Mouse (Mus musculus): ENCODE data around the gene Dnaic2.

Gene Dnaic2

DNA sequence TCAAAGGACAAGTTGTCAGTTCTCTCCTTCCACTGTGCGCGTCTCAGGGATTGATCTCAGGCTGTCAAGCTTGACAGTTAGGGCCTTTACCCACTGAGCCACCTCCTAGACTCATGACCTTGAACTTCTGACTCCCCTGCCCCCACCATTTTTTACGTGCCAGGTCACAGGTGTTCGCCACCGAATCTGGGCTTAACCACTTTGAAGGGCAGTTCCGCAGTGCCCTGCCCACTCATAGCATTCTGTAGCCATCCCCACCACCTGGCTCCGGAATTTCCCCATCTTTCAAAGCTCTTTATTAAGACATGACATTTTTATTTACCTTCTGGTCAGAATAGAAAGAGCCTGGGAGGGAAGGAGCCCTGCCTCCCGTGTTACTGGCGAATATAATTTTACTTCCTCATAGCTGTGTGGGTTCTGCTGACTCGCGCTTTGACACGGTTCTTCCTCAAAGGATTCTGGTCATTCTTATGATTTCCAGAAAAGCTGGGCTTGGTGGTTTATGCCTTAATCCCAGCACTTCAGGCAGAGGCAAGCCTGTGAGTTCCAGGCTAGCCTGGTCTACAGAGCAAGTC lies 20.4 kb downstream of the Dnaic2 start:
- no peak for DNase-seq (ENCODE audit: low read depth, low spot score)

DNA sequence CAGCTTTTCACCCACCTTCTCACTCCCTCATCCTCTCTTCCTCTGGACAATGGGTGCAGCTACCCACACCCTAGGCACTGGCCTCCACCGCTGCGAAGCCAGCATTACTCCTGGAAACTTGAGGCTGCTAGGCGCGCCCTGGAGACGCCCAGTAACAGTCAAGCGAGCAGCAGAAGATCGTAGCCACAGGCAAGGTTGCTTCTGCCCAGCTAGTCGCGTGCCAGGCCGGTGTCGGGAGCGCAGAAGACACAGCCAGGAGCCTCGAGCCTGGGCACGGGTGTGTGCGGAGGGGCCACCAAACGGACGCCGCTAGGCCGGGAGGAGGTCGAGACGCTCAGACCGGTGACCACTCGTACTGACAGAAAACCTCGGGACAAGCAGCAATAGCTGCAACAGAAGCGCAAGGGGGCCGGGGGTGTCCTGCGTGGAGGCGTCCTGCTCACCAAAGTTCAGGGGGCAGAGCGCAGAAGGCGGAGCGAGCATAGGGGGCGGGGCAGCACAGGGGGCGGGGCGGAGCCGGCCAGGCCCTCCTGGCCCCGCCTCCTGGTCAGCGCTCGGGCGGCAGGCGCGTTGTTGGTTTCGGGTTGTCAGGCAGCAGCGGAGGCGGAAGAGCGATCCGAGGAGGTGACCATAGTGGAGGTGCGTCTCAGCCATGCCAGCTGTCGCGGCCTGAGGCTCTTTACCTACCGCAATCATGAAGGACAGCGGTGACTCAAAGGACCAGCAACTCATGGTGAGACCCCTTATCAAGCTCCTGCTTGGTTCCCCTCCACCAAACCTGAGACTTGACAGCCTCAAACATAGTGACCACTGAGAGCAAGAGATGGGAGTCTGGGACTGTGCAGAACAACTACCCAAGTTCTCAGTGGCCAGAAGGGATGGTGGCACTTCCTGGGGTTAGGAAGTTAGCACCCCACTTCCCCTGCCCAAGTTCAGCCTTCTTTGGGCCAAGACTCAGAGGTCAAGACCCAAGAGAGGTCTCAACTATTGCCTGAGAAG lies 37.9 kb downstream of the Dnaic2 start, which contains the start of gene Kif19a:
TSS of gene Kif19a (plus strand) at position 569 of the 999 bp plus-strand sequence.
- DNase-seq (ENCODE audit: low read depth, low spot score): no peak

DNA sequence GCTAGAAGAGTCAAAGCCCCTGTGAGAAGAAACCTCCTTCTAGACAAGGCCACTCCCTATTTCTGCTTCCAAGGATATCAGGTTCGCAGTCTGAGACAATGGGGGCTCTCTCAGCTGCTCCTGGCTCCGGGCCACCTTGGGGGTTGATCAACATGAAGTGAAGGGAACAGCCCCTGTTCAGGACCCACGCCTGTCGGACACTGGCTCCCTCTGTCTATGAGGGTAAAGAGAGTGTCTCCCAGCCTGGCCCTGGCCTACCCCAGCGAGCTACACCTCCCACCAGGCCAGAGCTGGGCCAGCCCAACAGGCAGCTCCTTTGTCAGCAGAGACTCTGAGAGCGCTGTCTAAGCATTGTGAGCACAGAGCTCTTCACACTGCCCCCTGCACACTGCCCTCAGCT lies 42.7 kb downstream of the Dnaic2 start:
- no peak for DNase-seq (ENCODE audit: low read depth, low spot score)

DNA sequence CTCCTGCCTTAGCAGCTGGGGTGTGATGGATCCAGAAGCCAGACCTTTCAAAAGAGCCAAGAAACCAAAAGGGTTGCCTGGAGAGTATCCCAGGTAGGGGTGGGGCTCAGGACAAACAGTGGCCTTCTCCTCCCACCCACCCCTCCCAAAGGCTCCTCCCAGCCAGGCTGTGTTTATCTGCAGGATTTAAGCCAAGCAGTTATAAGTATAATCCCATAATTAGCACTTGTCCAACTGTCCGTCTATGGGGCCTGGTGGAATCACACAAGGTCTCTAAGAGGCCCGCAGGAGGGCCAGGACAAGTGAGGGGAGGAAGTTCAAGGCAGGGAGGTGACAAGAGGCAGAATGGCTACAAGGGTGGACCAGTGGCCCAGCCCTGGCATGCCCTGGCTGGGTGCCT lies 44.7 kb downstream of the Dnaic2 start:
- no peak for DNase-seq (ENCODE audit: low read depth, low spot score)

DNA sequence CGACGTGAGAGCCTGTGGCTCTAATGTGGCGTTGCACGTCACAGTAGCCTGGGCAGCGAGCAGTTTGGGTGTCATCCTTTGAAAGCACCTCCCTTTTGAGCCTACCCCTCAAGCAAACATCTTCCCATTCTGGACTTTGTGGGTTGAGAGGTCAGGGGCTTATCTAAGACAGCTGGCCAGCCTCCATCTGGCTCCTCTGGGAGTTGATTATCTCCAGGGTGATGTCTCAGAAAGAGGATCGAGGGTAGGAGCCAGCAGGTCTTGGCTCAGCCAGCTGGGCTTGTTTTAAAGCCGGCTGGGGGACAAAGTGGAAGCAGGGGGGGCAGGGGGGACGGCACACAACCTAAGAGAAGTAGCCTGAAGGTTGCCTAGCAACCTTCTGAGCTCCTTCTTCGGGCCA lies 52.9 kb downstream of the Dnaic2 start:
- DNase-seq (ENCODE audit: low read depth, low spot score): no peak

DNA sequence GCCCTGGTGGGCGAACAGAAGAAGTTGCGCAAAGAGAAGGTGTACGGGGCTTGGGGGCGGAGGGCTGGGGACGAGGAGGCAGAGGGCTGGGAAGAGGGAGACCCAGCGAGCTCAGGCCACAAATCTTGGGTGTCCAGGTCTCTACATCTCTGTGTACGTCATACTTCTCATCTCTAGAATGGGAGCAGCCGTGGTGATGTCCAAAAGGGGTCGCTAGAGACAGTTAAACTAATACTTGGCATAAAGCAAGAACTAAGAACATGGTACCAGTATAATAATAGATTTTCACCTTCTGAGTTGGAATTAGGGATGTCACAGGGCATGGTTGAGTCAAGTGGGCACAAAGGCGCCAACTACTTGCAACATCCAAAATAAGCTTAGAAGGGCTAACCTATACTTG lies 58.7 kb downstream of the Dnaic2 start:
- no peak for DNase-seq (ENCODE audit: low read depth, low spot score)

DNA sequence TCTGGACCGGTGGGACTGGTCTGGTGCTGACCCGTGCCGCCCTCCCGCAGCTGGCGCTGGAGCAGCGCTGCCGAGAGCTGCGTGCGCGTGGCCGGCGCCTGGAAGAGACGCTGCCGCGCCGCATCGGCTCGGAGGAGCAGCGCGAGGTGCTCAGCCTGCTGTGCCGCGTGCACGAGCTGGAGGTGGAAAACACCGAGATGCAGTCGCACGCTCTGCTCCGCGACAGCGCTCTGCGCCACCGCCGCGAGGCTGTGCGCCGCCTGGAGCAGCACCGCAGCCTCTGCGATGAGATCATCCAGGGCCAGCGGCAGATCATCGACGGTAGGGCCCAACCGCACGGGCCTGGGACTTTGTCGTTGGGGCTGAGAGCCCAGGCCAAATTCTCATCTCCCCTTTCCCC lies 59.1 kb downstream of the Dnaic2 start:
- no peak for DNase-seq (ENCODE audit: low read depth, low spot score)

DNA sequence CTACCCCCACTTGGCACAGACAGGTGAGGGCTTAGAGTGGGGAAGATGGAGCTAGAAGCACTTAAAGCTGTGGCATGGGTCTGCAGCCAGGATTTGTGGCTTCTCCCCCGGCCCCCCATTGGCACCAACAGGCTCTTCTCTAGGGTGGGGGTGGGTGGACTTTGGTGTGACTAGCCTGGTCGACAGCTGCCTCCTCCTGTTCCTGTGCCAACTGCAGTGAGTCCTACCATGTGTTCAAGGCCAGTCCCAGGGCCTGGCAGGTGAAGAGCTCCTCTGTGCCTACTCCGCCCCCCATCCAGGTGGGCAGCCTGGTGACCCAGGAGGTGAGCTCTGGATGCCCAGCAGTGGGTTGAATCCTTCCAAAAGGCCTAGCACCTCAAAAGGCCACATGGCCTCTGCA lies 60.4 kb downstream of the Dnaic2 start:
- DNase-seq (ENCODE audit: low read depth, low spot score): no peak

DNA sequence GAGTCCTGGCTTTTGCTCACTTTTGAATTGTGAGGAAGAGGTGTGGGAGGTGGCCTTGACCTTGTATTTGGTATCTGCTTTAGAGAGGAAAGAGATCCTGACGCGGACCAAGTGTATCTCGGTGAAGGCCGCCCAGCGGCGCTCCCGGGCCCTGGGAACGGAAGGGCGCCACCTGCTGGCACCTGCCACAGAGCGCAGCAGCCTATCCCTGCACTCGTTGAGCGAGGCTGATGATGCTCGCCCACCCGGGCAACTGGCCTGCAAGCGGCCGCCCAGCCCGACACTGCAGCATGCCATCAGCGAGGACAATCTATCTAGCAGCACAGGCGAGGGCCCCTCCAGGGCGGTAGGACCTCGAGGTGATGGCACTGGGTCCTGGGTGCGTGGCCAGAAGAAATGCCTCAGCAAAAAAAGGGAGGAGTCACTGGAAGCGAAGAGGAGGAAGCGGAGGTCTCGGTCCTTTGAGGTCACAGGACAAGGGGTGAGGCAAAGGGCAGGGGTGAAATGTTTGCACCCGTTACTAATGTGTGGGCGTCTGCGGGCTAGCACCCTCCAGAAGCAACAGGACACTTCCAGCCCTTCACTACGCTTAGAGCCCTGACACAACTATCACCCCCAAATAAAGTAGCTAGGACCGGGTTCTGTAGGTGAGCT lies 62.0 kb downstream of the Dnaic2 start:
- DNase-seq (ENCODE audit: low read depth, low spot score): no peak

DNA sequence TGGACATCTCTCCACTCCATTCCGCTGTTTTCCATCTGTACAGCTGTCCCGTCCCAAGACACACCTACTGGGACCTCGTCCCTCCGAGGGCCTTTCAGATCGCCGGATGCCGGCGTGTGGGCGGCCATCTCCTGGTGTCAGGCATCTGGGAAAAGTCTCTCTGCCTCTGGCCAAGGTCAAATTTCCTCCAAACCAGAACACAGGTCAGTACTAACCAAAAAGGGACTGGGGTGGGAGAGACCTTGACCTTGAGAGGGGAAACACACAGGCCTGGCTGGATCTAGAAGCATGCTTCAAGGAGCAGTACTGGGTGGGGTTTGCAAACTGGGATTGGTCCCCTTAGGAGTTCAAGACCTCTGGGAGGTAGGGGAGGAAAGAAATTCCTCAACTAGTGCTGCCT lies 62.5 kb downstream of the Dnaic2 start:
- DNase-seq (ENCODE audit: low read depth, low spot score): no peak

DNA sequence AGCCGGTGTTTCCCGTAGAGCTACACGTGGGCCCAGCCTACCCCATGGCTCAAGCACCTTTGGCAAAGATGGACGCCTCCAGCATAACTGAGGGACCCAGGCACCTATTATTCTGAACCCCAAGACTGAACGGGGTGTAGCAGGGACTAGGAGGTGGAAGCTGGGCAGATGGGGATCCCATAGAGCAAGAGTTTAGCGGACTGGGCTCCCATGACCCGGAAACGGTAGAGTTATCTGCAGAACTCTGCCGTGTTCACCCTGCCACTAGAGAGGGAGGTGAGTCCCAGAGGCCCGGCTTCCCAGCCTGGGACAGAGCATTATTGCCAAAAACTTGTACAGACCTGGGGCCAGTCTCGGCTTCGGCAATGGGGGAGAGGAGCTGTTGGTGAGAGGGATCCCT lies 63.0 kb downstream of the Dnaic2 start:
- no peak for DNase-seq (ENCODE audit: low read depth, low spot score)

DNA sequence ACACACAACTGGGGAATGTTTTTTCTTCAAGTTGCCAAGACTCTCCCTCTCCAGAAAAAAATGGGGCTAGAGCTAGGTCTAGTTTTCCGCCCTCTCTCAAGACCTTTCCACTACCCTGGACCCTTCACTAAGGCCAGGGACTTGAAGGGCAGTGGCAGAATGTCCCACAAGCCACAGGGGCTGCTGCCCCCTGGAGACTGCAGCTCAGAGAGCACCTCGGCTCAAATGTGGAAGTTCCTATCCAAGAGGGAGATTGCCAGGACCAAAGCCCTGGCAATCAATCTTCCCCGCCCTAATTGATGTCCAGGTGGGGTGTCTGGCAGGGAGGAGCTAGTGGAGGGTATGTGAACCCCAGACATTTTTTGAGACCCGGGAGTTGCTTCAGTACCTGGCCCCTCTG lies 63.6 kb downstream of the Dnaic2 start:
- DNase-seq (ENCODE audit: low read depth, low spot score): no peak

DNA sequence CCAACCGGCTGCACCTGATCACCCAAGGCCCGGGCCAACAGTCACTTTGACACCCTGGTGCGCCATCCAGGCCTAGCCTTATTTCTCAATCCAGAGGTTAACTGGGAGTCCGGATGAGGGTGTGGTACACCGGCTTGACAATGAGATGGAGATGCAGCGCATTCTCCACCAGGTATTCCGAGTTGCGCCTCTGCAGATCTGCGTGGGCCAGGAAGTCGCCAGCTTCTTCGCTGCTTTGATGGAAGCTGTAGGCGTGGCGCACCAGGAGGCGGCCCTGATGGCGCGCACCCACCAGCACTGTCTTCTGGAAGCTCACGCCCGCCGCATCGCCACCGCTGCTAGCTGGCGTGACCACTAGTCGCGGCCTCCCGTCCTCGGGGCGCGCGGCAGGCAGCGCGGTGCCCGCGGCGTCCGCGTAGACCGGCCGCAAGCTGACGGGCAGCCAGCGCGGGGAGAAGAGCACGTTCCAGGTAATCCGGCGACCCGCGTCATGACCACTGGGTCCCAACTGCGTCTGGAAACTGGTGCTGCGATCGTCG lies 64.2 kb downstream of the Dnaic2 start:
- DNase-seq (ENCODE audit: low read depth, low spot score): no peak

DNA sequence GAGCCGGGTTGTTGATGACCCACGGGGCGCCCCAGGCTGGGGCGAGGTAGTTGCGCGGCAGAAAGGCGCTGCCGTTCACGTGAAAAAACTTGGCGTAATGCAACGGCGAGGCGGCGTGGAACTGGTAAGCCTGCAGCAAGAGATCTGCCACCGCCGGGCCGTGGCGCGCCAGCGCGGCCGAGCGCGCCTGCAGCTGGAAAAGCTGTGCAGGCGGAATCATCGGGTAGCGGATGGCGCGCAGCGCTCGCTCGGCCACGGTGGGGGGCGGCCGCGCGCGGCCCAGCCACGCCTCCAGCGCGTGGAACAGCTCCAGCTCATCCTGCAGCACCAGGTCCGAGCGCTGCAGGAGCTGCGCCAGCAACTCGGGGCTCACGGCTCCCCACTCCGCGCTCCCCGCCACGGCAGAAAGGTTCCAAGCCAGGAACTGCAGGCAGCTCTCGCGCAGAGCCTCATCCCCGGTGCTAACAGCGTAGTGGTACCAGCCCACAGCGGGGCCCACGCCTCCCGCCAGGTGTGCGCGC lies 64.7 kb downstream of the Dnaic2 start:
- DNase-seq (ENCODE audit: low read depth, low spot score): peak; percentile 45

DNA sequence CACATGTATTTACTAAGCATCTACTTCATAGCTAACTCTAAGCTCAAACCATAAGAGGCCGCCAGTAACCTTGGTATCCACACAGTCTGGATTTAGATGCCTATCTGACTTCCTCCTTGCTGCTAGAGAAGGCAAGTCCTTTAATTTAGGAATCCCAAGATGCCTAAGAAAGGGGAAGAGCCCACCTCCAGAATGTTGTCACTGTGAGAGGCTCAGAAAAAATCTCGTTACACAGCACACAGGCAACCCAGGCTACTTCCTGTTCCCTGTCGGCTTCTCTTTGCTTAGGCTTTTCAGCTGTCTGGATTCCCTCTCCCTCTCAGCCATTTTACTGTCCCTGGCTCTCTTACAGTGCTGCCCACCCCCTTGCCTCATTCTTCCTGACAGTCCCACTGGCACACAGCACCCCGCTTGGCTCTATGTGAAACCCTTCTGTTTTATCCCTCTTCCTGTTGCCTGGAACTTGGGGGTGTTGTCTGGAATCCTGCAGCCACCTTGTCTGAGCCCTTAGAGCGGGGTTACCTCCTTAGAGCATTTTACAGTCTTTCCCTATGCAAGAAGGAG lies 65.8 kb downstream of the Dnaic2 start:
- DNase-seq (ENCODE audit: low read depth, low spot score): no peak

DNA sequence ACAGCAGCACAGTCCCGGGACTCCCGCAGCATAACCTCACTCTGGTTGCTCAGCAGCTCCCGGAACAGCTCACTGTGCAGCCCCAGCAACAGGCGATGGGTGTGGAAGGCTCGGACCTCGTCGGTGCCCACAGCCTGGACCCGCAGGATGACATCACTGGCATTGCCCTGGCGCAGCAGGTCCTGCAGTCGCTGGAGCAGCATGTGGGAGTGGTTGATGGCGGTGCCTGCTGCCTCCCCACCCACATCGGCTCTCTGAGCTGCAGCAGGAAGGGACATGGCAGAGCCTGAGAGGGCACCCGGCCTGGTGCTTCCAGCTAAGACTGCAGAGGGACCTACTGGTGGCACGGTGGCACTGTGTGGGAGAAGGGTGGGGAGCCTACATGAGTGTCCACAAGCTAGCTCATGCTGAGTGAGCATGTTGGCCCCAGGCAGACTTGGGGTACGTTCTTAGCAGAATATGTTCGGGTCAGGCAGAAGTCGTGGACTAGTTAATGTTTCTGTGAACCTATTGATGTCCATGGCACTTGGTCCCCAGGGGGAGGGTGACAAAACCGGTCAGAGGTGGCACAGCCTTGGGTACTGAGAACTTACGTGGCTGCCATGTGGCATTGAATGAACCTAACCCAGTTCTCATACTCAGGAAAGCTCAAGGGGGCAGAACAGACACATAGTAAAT lies 66.8 kb downstream of the Dnaic2 start:
- no peak for DNase-seq (ENCODE audit: low read depth, low spot score)

DNA sequence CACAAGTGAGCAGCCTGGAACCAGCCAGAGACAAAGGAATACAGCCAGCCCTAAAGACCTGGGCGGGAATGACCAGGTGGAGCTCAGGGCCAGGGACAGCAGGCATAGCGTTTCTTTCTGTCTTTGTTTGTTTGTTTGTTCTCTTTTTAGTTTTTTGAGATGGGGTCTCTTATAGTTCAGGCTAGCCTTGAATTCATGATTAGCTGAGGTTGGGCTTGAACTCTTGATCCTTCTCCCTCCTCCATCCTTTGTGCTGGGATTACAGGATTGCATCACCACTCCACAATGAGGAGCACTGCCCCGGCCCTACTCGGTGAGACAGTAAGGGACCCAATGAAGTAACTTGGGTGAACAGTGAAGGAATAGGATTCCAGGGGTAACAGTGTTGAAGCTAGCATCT lies 67.5 kb downstream of the Dnaic2 start:
- no peak for DNase-seq (ENCODE audit: low read depth, low spot score)

DNA sequence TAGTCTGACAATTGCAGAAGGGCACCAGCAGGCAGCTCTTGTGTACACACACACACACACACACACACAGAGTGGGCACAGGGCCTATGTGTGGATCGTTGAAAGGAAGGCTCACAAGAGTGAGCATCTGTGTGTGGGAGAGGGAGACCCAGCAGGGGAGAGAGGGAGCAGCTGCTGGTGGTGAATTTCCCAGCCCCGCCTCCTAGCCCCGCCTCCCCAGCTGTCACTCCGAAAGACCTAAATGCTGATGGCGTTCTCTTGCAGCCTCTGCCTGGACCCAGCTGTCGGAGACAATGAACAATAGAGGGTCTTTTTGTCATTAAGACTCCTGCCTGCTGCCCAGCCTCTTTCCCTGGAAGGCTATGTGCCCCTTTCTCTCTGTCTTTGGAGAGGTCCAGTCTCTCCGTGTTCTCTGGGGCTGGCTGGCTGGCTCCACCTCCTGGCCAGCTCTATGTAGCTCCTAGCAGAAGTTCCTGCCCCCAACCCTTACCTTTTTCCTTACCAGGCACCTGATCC lies 68.1 kb downstream of the Dnaic2 start:
- DNase-seq (ENCODE audit: low read depth, low spot score): peak; percentile 97

DNA sequence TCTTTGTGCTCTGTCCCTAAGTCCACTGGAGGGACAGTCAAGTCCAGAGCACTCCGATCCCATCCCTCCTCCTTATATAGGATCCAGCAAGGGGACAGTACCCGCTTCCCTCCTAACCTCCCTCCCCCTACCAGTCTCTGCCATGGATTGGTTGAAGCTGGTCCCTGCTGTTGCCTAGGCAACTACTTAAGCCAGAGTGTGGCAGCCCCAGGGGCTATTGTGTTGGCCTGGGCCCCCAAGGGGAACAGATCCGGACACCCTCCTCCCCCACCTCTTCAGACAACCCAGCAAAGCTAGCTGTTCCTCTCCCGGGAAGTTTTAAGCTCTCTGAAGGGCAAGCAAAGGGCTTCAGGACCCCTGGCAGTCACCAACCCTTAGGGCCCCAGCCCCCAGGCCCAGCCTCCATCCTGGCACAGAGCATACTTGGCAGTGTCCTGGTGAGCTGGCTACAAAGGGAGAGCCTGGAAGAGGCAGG lies 68.7 kb downstream of the Dnaic2 start, which contains the start of gene Btbd17:
TSS of gene Btbd17 (minus strand) at position 98 of the 475 bp plus-strand sequence.
- DNase-seq (ENCODE audit: low read depth, low spot score): no peak

DNA sequence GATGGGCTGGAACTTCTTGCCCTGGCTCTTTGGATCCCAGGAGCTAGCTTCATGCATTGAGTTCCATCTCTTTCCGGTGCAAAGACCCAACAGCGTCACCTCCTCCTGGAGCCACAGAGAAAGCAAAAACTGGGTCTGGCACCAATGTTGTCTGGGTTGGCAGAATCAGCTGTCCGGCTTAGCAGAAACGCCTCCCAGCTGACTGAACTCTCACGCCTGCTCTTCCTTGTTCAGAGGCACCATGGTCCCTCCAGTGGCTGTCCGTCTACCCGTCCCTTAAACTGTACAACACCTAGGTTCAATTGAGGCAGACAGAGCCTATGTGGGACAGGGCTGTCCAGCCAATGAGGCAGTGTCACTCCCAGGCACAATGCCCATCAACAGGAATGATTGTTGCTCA lies 70.0 kb downstream of the Dnaic2 start:
- DNase-seq (ENCODE audit: low read depth, low spot score): no peak

DNA sequence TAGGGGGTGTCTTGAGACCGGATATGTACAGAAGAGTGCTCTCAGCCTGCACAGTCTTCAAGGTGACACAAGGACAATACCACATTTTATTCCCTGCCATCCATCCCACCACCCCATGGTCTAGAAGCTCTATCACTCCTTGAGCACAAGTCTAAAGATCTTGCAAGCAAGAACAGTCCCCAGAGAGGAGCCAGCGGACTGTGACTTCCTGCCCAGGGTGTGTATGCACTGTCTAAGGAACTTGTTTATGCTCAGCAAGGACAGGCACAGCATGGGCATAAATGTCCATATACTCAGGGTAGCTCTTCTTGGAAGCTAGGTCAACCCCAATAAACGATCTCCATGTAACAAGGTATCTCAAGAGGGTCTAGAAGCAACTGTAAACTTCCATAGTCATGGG lies 70.8 kb downstream of the Dnaic2 start:
- DNase-seq (ENCODE audit: low read depth, low spot score): no peak
